Mouse (Mus musculus): Measurements from ENCODE around the gene Rab44.
A peak's percentile ranks its signal among the peaks of the same experiment; 100 is the strongest.
"Not testable (repeated sequence)": the region's sequence is repeated elsewhere in the genome, so short reads cannot be mapped to it uniquely, and the experiment has no call there.

Rab44 gene

GRCm38 (mm10) chr17:29113591-29114352 is at the start of gene Rab44:
Rab44 (plus strand) TSS chr17:29114145.
- ATAC-seq (ENCODE audit: low TSS enrichment): no peak

- no peak for ATAC-seq (ENCODE audit: low TSS enrichment)
Observed at GRCm38 (mm10) chr17:29065245-29065940, 48.6 kb upstream of the Rab44 start.

GRCm38 (mm10) chr17:29065971-29066370 is 48.0 kb upstream of the Rab44 start:
- no peak for ATAC-seq (ENCODE audit: low TSS enrichment)

- not testable (repeated sequence) for ATAC-seq (ENCODE audit: low TSS enrichment)
Observed at GRCm38 (mm10) chr17:29067416-29067815, 46.5 kb upstream of the Rab44 start.

- ATAC-seq (ENCODE audit: low TSS enrichment): no peak
Observed at GRCm38 (mm10) chr17:29067847-29068246, 46.1 kb upstream of the Rab44 start.

- ATAC-seq (ENCODE audit: low TSS enrichment): no peak
Observed at GRCm38 (mm10) chr17:29069063-29069462, 44.9 kb upstream of the Rab44 start.

- ATAC-seq (ENCODE audit: low TSS enrichment): no peak
Observed at GRCm38 (mm10) chr17:29071820-29072219, 42.1 kb upstream of the Rab44 start.

GRCm38 (mm10) chr17:29072701-29073307 is 41.1 kb upstream of the Rab44 start:
- no peak for ATAC-seq (ENCODE audit: low TSS enrichment)

GRCm38 (mm10) chr17:29073313-29073712 is 40.6 kb upstream of the Rab44 start:
- no peak for ATAC-seq (ENCODE audit: low TSS enrichment)

GRCm38 (mm10) chr17:29074085-29074484 is 39.9 kb upstream of the Rab44 start:
- no peak for ATAC-seq (ENCODE audit: low TSS enrichment)

GRCm38 (mm10) chr17:29076235-29076634 is 37.7 kb upstream of the Rab44 start:
- no peak for ATAC-seq (ENCODE audit: low TSS enrichment)

GRCm38 (mm10) chr17:29077786-29078509 is 36.0 kb upstream of the Rab44 start:
- ATAC-seq (ENCODE audit: low TSS enrichment): no peak

GRCm38 (mm10) chr17:29078519-29079383 is 35.2 kb upstream of the Rab44 start:
- peak; percentile 47; the same call in 1 of the 2 replicates for ATAC-seq (ENCODE audit: low TSS enrichment)

- ATAC-seq (ENCODE audit: low TSS enrichment): 0 out of 2 replicates have a peak, but pooled peaks have one; percentile 35
Observed at GRCm38 (mm10) chr17:29080758-29081617, 33.0 kb upstream of the Rab44 start.

- ATAC-seq (ENCODE audit: low TSS enrichment): peak; percentile 60; the same call in 1 of the 2 replicates
Observed at GRCm38 (mm10) chr17:29081618-29082381, 32.1 kb upstream of the Rab44 start.

- ATAC-seq (ENCODE audit: low TSS enrichment): no peak
Observed at GRCm38 (mm10) chr17:29083586-29083985, 30.4 kb upstream of the Rab44 start.

GRCm38 (mm10) chr17:29084656-29085055 is 29.3 kb upstream of the Rab44 start:
- ATAC-seq (ENCODE audit: low TSS enrichment): no peak

- ATAC-seq (ENCODE audit: low TSS enrichment): no peak
Observed at GRCm38 (mm10) chr17:29085266-29085665, 28.7 kb upstream of the Rab44 start.

- ATAC-seq (ENCODE audit: low TSS enrichment): no peak
Observed at GRCm38 (mm10) chr17:29086916-29087315, 27.0 kb upstream of the Rab44 start.
